Mouse (Mus musculus): ENCODE results near the gene Slc24a2.

The Slc24a2 gene

GRCm38 (mm10) chr4:87229960-87230551 lies at the start of gene Slc24a2:
Slc24a2 (minus strand) TSS chr4:87230477.
- DNase-seq (ENCODE audit: low read depth, low spot score) = no peak

GRCm38 (mm10) chr4:87274825-87275224 lies 44.5 kb upstream of the Slc24a2 start:
- no peak for DNase-seq (ENCODE audit: low read depth, low spot score)

- DNase-seq (ENCODE audit: low read depth, low spot score) = no peak
Measured at GRCm38 (mm10) chr4:87274276-87274675, 44.0 kb upstream of the Slc24a2 start.

- no peak for DNase-seq (ENCODE audit: low read depth, low spot score)
Measured at GRCm38 (mm10) chr4:87273476-87273875, 43.2 kb upstream of the Slc24a2 start.

- DNase-seq (ENCODE audit: low read depth, low spot score) = no peak
Measured at GRCm38 (mm10) chr4:87229224-87229959, 885 bp downstream of the Slc24a2 start.

- peak; percentile 25 for DNase-seq (ENCODE audit: low read depth, low spot score)
Measured at GRCm38 (mm10) chr4:87221586-87221985, 8.7 kb downstream of the Slc24a2 start.

GRCm38 (mm10) chr4:87218196-87218595 lies 12.1 kb downstream of the Slc24a2 start:
- DNase-seq (ENCODE audit: low read depth, low spot score) = no peak

GRCm38 (mm10) chr4:87211344-87211978 lies 18.8 kb downstream of the Slc24a2 start:
- DNase-seq (ENCODE audit: low read depth, low spot score) = no peak

GRCm38 (mm10) chr4:87210533-87210932 lies 19.7 kb downstream of the Slc24a2 start:
- DNase-seq (ENCODE audit: low read depth, low spot score) = no peak

GRCm38 (mm10) chr4:87202081-87202480 lies 28.2 kb downstream of the Slc24a2 start:
- no peak for DNase-seq (ENCODE audit: low read depth, low spot score)

GRCm38 (mm10) chr4:87201229-87201628 lies 29.0 kb downstream of the Slc24a2 start:
- DNase-seq (ENCODE audit: low read depth, low spot score) = no peak

GRCm38 (mm10) chr4:87184147-87184930 lies 45.9 kb downstream of the Slc24a2 start:
- DNase-seq (ENCODE audit: low read depth, low spot score) = no peak

GRCm38 (mm10) chr4:87177116-87177515 lies 53.2 kb downstream of the Slc24a2 start:
- DNase-seq (ENCODE audit: low read depth, low spot score) = no peak

GRCm38 (mm10) chr4:87163945-87164344 lies 66.3 kb downstream of the Slc24a2 start:
- DNase-seq (ENCODE audit: low read depth, low spot score) = no peak

- no peak for DNase-seq (ENCODE audit: low read depth, low spot score)
Measured at GRCm38 (mm10) chr4:87158053-87158452, 72.2 kb downstream of the Slc24a2 start.

- DNase-seq (ENCODE audit: low read depth, low spot score) = no peak
Measured at GRCm38 (mm10) chr4:87151990-87152389, 78.3 kb downstream of the Slc24a2 start.

- DNase-seq (ENCODE audit: low read depth, low spot score) = no peak
Measured at GRCm38 (mm10) chr4:87149584-87149983, 80.7 kb downstream of the Slc24a2 start.

- DNase-seq (ENCODE audit: low read depth, low spot score) = peak; percentile 1
Measured at GRCm38 (mm10) chr4:87141590-87142365, 88.5 kb downstream of the Slc24a2 start.

- no peak for DNase-seq (ENCODE audit: low read depth, low spot score)
Measured at GRCm38 (mm10) chr4:87140901-87141300, 89.4 kb downstream of the Slc24a2 start.

- no peak for DNase-seq (ENCODE audit: low read depth, low spot score)
Measured at GRCm38 (mm10) chr4:87132525-87132924, 97.8 kb downstream of the Slc24a2 start.

- no peak for DNase-seq (ENCODE audit: low read depth, low spot score)
Measured at GRCm38 (mm10) chr4:87126756-87127155, 103.5 kb downstream of the Slc24a2 start.

Measured in 3T3-L1 (cell line).